Mouse (Mus musculus) intestine, embryonic 15.5 days (tissue): ENCODE measurements at regions not wholly inside any gene's neighbourhood (a gene's known extent, or its start where the extent isn't known, plus 50 kb on each side); places are given as distances from the start of the nearest gene placed in this dataset.

Source experiments
- ATAC-seq: fragments of 200-750 bp; cut with Nextera tagmentation; 2 replicates; pipeline ENCODE4 v1.8.0; 2017; ENCODE audit warnings: moderate TSS enrichment, moderate library complexity
- H3K27ac ChIP-seq: fragments of 300-500 bp; sonication (generic); 2 replicates; pipeline ENCODE4 v1.5.1; 2015; ENCODE audit warnings: mild to moderate bottlenecking, inconsistent platforms
- H3K27me3 ChIP-seq: fragments of 300-500 bp; sonication (generic); replicated peaks from 2 replicates; pipeline ENCODE4 v1.6.1; 2015; ENCODE audit warnings: inconsistent platforms
- H3K36me3 ChIP-seq: fragments of 300-500 bp; sonication (generic); 2 replicates; pipeline ENCODE4 v1.6.1; 2015; ENCODE audit warnings: inconsistent platforms
- H3K4me1 ChIP-seq: fragments of 300-500 bp; sonication (generic); replicated peaks from 2 replicates; pipeline ENCODE4 v1.6.1; 2015; ENCODE audit warnings: inconsistent platforms
- H3K4me2 ChIP-seq: fragments of 300-500 bp; sonication (generic); replicated peaks from 2 replicates; pipeline ENCODE4 v1.6.1; 2015; ENCODE audit warnings: mild to moderate bottlenecking, inconsistent platforms
- H3K4me3 ChIP-seq: fragments of 300-500 bp; sonication (generic); replicated peaks from 2 replicates; pipeline ENCODE4 v1.5.1; 2015; ENCODE audit warnings: inconsistent platforms
- H3K9ac ChIP-seq: fragments of 300-500 bp; sonication (generic); 2 replicates; pipeline ENCODE4 v1.6.1; 2015; ENCODE audit warnings: inconsistent platforms
- H3K9me3 ChIP-seq: fragments of 300-500 bp; sonication (generic); 2 replicates; pipeline ENCODE4 v1.6.1; 2016; ENCODE audit warnings: inconsistent platforms
- WGBS: fragments of 180-500 bp; shearing (Covaris S2); methylation state at CpG from one replicate; pipeline ENCODE4 v1.1.7; 2015; 5-methylcytosine and 5-hydroxymethylcytosine counted together

DNA sequence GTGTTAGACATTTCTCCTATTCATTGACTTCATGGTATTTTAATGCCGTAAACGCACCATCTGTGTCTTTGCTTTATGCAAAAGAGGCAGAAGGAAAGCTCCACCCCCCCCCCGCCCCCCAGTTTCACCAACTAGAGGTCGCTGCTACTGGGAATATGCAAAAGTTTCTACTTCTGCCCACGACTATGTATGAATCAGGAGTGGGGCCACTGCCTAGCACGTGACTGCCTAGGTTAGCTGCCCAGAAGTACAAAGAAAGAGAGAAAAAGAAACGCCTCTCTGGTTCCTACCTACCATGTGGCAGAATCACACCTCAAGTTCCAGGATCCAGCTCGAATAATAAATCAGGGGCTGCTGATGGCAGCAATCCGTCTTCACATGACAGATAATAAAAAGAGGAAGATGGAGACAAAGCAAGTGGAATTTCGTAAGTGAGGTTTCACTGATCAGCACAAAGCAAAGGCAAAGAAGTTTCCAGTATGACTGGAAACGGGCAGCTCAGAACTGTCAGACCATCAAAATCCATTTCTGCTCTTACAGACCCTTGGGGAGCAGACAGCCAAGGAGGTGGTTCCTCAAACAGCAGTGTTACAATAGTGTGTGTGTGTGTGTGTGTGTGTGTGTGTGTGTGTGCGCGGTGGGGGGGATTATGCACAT is 108.9 kb upstream of the Ppm1h start:
- Histone ChIP-seq H3K4me3 (no peak overlapping the region), H3K27ac (no peak overlapping the region), H3K9me3 (no peaks in the 10 kb centered on the region), H3K4me1 (0 out of 2 replicates have a peak, but pooled peaks cover 2% of the 10 kb centered on the region), H3K9ac (no peak overlapping the region), H3K4me2 (no peak overlapping the region), H3K27me3 (no peaks in the 10 kb centered on the region), H3K36me3 (no peaks in the 10 kb centered on the region)
- no peak for ATAC-seq
- WGBS = 68% methylated on average over 13 of the region's 13 CpGs

DNA sequence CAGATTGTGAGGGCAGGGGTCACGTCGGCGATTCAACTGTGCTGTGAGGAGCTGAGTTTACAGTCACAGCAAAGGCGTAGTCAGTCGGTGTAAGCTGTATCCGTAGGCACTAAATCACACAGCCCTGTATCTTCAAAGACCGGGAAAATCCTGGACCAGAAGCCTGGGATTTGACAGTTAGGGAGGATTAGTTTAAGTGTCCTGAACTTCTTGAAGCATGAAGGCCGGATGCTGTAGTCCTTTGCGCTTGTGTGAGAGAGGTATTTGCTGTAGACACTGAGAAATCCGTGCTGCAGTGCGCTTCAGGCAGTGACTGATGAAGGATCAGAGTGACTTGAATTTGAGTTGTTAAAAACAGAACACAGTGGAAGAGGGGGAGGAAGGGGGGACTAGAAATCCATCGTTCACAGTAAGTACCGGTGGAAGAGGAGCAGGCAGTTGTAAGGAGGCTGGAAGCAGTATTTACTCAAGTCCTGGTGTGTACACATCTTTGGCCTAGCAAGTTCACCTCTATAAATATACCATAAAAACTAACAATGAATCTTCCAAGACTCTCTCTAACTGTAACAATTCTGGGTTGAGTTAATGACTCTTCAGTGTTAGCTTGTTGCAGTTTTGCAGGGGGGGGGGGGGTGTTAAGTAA is 107.5 kb upstream of the Ppm1h start:
- no peak overlapping the region for H3K9ac ChIP-seq
- 14% methylated on average over 13 of the region's 13 CpGs for WGBS
- no peaks in the 10 kb centered on the region for H3K36me3 ChIP-seq
- no peak overlapping the region for H3K4me3 ChIP-seq
- no peaks in the 10 kb centered on the region for H3K27me3 ChIP-seq
- H3K4me1 ChIP-seq = 0 out of 2 replicates have a peak, but pooled peaks cover 2% of the 10 kb centered on the region
- ATAC-seq = peak; percentile 79
- 0 out of 2 replicates have a peak overlapping the region, but pooled peaks have one; percentile 17 for H3K27ac ChIP-seq
- no peaks in the 10 kb centered on the region for H3K9me3 ChIP-seq
- H3K4me2 ChIP-seq = no peak overlapping the region

DNA sequence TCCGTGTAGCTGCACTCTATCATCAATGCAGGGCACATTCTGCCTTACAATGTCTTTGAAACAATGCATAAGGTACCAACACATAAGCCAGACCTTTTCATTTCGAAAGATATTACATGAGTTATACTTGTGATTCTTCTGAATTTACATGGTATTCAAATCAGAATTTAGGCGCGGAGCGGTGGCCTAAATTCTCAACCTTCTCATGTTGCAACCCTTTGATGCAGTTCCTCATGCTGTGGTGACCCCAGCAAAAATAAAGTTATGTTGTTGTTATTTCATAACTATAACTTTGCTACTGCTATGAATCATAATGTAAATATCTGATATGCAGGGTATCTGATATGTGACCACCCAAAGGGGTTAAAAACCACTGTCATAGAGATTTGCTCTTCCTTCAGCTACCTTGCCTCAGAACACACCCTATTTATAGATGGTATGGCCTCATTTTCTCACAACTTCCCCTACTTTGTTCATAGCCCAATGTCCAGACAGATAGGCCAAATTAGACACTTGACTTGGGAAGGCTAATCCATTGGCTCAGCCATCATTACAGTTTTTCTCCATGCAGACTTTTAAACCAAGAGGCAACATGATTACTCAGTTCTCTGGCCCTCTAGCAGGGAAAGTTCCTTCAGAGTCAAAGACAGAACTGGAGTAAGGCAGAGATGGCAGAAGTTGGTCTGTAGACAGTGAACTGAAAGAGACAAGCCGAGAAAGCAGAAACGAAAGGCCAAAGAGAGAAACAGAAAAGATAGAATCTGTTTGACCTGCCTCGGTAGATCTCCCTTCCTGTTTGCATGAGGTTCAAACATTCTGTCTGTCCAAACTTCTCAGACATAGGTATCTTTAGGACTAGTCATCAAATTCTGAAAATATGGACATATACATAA is 102.1 kb upstream of the Ppm1h start:
- no peak overlapping the region for H3K4me3 ChIP-seq
- H3K36me3 ChIP-seq = no peaks in the 10 kb centered on the region
- H3K4me1 ChIP-seq = no peaks in the 10 kb centered on the region
- no peaks in the 10 kb centered on the region for H3K27me3 ChIP-seq
- 87% methylated on average over 8 of the region's 8 CpGs for WGBS
- no peak for ATAC-seq
- H3K27ac ChIP-seq = no peak overlapping the region
- H3K9me3 ChIP-seq = no peaks in the 10 kb centered on the region
- no peak overlapping the region for H3K4me2 ChIP-seq
- no peak overlapping the region for H3K9ac ChIP-seq

DNA sequence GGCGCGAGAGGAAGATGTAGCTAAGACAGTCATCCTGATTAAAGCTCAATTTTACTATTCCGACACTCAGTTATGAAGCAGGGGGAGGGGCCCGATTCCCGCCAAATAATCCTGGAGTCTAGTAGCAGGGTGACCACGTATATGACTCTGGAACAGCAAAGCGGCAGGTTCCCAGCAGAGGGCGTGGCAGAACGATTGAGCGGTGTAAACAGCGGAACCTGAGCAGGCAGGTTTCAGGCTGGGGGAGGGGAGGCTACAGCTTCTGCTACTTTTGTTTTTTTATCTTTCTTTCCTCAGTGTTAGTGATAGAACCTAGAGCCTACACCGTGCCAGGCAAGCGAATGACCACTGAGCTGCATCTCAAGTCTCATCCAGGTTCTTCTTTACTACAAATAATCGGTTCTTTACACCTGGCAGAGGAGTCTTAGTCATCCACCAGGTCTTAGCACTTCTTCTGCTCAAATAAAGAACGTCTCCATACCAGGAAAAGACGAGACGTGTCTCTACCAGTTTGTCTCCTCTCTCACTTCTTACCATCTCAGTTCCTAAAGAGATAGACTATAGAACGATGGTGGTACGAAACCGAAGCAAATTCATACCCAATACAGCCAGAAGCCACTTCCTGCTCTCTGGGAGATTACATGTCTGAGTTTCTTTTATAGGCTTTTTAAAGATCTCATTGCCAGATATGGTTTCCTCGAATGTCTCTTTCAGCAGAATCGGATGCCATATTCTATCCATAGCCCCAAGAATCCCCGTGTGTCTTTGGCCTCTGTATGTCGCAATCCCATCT is 100.2 kb upstream of the Ppm1h start:
- ATAC-seq = peak; percentile 70; the same call in 1 of the 2 replicates
- 58% methylated on average over 24 of the region's 24 CpGs for WGBS

DNA sequence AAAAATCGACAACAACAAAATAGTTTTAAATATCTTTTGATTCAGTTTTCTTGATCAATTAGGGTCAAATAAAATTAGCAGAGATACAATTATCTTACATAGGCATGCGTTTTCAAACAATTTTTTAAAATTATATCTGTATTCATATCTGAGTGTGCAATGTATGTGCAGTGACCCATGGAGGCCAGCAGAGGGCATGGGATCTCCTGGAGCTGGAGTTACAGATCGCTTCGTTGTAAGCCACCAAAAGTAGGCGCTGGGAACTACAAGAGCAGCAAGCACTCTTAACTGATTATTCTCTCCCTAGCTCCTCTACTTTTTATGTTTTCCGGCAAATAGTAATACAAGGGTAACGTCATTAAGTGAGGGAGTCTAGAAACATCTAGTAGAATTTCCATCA is 97.5 kb upstream of the Ppm1h start:
- H3K27ac ChIP-seq = no peak overlapping the region
- no peaks in the 10 kb centered on the region for H3K9me3 ChIP-seq
- H3K4me3 ChIP-seq = no peak overlapping the region
- H3K4me2 ChIP-seq = no peak overlapping the region
- no peaks in the 10 kb centered on the region for H3K36me3 ChIP-seq
- no peak for ATAC-seq
- WGBS = 83% methylated on average over 7 of the region's 7 CpGs
- no peaks in the 10 kb centered on the region for H3K27me3 ChIP-seq
- no peaks in the 10 kb centered on the region for H3K4me1 ChIP-seq
- no peak overlapping the region for H3K9ac ChIP-seq

More for the DNA sequence above, 100.2 kb upstream of the Ppm1h start:
- no peak overlapping the region for H3K27ac ChIP-seq
- no peaks in the 10 kb centered on the region for H3K4me1 ChIP-seq
- H3K4me3 ChIP-seq = no peak overlapping the region
- H3K4me2 ChIP-seq = no peak overlapping the region
- H3K36me3 ChIP-seq = no peaks in the 10 kb centered on the region
- H3K9me3 ChIP-seq = no peaks in the 10 kb centered on the region
- H3K27me3 ChIP-seq = no peaks in the 10 kb centered on the region
- no peak overlapping the region for H3K9ac ChIP-seq

DNA sequence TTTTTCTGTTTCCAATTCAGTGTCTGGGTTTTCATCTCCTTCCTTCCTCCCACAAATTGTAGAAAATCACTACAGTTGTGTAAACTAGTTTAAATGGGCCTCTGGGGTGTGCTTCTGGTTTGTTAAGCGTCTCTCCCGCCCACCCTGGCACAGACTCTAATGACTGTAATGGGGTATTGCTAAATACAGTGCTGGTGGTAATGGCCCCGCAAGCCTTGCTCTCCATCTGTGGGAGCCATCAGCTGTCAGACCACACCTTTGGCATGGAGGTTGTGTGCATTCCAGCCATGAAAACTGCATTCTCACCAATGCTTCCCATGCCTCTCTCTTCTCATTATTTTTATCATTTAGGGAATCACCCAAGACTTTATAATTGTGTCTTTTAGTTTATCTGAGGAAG is 91.0 kb upstream of the Ppm1h start:
- H3K9me3 ChIP-seq = no peaks in the 10 kb centered on the region
- no peak for ATAC-seq
- no peak overlapping the region for H3K4me3 ChIP-seq
- no peak overlapping the region for H3K9ac ChIP-seq
- no peak overlapping the region for H3K27ac ChIP-seq
- no peak overlapping the region for H3K4me2 ChIP-seq
- H3K4me1 ChIP-seq = no peaks in the 10 kb centered on the region
- no peaks in the 10 kb centered on the region for H3K36me3 ChIP-seq
- WGBS = 69% methylated on average over 3 of the region's 3 CpGs
- no peaks in the 10 kb centered on the region for H3K27me3 ChIP-seq

DNA sequence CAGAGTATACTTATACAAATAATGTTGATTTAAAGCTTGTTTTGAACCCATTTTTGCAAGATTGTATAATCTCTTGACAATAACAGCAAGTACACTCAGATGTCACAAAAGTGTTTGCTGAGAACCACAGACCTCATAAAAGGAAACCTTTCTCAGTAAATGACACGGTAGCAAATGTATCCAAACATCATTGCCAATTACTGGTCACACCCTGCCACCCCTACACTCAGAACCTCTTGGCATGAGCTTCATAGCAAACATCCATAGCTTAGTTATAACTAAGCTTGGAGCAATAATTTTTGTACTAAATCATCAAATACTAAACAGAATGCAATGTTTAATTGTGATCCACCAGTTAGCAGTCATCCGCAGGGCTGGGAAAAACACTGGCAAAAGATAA is 79.1 kb upstream of the Ppm1h start:
- H3K9ac ChIP-seq = no peak overlapping the region
- ATAC-seq = no peak
- no peaks in the 10 kb centered on the region for H3K27me3 ChIP-seq
- no peak overlapping the region for H3K27ac ChIP-seq
- H3K4me2 ChIP-seq = no peak overlapping the region
- 79% methylated on average over 2 of the region's 2 CpGs for WGBS
- H3K36me3 ChIP-seq = no peaks in the 10 kb centered on the region
- no peaks in the 10 kb centered on the region for H3K9me3 ChIP-seq
- no peak overlapping the region for H3K4me3 ChIP-seq
- no peaks in the 10 kb centered on the region for H3K4me1 ChIP-seq

DNA sequence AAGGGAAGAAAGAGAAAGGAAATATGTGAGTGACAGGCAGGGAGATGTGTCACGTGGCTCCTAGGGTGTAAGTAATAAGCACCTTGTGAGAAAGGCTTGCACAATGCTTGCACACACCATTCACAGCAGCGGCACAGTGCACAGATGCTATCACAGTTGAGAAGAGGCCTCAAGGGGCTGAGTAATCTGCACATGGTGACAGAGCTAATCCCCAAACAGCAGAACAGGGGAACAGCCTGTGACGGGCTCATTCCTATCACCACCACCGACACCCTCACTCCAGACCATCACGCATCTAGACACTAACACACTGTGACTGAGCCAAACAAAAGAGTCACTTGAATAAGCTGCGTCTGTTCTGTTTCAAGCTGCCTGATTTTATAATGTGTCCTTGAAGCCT is 76.2 kb upstream of the Ppm1h start:
- H3K4me2 ChIP-seq = no peak overlapping the region
- no peak overlapping the region for H3K9ac ChIP-seq
- H3K27ac ChIP-seq = no peak overlapping the region
- H3K4me3 ChIP-seq = no peak overlapping the region
- H3K27me3 ChIP-seq = no peaks in the 10 kb centered on the region
- H3K36me3 ChIP-seq = no peaks in the 10 kb centered on the region
- no peaks in the 10 kb centered on the region for H3K4me1 ChIP-seq
- H3K9me3 ChIP-seq = no peaks in the 10 kb centered on the region
- ATAC-seq = no peak
- WGBS = 60% methylated on average over 6 of the region's 6 CpGs

DNA sequence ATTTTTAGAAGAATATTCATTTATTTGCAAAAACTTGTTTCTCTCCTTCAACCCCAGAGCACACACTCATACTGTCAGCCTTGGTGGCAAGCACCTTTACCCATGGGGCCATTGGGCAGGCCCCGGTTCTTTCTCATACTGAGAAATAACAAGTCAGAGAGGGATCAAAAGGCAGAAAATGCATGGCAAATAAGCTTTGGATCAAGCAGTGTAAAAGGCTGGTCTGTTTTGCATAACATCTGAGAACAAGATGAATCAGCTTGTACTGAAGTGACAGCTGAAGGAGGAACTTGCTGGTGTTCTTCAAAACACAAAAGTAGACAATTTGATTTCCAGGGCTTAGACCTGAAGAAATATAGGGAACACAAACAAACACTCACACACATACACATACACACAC is 74.6 kb upstream of the Ppm1h start:
- H3K4me2 ChIP-seq = no peak overlapping the region
- no peak overlapping the region for H3K27ac ChIP-seq
- no peaks in the 10 kb centered on the region for H3K9me3 ChIP-seq
- 59% methylated on average over 1 of the region's 1 CpGs for WGBS
- no peak overlapping the region for H3K9ac ChIP-seq
- no peaks in the 10 kb centered on the region for H3K36me3 ChIP-seq
- H3K27me3 ChIP-seq = no peaks in the 10 kb centered on the region
- H3K4me1 ChIP-seq = no peaks in the 10 kb centered on the region
- H3K4me3 ChIP-seq = no peak overlapping the region
- no peak for ATAC-seq

DNA sequence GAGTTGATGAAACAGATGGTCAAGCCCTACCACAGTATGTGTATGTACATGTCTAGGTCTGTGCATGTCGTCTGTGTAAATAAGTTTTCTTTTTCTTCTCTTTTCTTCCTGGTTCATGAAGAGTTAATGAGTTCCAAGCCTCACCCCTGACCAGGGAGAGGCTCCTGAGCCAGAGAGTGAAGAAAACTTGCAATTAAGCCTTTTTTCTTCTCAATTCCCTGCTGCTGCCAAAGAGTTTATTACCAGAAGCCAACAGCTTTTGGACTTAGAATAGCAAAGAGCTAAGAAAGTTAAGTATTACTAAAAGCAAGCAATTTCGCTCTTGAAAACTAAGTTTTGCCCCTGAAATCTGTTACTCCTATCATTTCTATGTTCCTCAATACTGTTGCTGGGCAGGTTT is 65.3 kb upstream of the Ppm1h start:
- no peak overlapping the region for H3K27ac ChIP-seq
- no peak for ATAC-seq

DNA sequence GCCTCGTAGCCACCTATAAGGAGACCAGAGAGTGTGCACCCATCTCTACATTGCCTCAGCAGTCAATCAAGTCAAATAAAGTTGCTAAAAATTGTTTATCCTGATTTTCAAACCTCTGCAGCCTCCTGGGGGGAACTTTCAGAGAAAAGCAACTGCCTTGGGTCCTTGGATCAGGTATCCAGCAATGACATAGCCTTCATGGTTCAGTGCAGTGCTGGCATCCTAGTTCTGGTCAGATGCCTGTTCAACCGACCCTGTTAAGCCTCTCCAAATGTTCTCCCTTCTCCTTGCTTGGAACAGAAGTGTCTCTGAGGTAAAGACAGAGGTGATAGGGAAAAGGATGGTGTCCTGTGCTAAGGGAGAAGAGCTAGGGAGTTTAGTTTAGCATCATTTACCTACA is 64.7 kb upstream of the Ppm1h start:
- Histone ChIP-seq H3K9ac (no peak overlapping the region), H3K9me3 (no peaks in the 10 kb centered on the region), H3K4me3 (no peak overlapping the region), H3K36me3 (no peaks in the 10 kb centered on the region), H3K4me1 (no peaks in the 10 kb centered on the region), H3K4me2 (no peak overlapping the region), H3K27me3 (no peaks in the 10 kb centered on the region), H3K27ac (no peak overlapping the region)
- WGBS = 69% methylated on average over 2 of the region's 2 CpGs
- no peak for ATAC-seq

More for the DNA sequence above, 65.3 kb upstream of the Ppm1h start:
- WGBS = 80% methylated on average over 2 of the region's 2 CpGs
- no peaks in the 10 kb centered on the region for H3K36me3 ChIP-seq
- no peaks in the 10 kb centered on the region for H3K27me3 ChIP-seq
- H3K4me2 ChIP-seq = no peak overlapping the region
- no peaks in the 10 kb centered on the region for H3K9me3 ChIP-seq
- no peaks in the 10 kb centered on the region for H3K4me1 ChIP-seq
- H3K9ac ChIP-seq = no peak overlapping the region
- no peak overlapping the region for H3K4me3 ChIP-seq

DNA sequence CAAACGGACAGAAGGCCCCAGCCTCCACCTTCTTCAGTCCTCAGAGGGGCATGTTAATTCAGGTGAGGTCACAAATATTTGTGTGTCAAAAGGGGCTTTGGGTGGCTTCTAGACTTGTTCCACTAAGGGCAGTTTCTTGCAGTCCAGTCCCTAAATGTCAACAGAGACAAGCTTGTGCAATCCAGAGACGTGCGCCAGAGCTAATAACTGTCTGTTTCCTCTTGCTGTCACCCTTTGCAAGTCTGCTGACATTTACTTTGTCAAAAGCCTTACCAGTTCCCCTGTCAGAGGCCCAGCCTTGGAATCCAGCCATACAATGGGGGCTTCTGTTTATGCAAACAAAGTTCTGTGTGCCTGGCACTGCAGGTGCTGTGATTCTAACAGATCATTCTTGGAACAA is 63.8 kb upstream of the Ppm1h start:
- no peaks in the 10 kb centered on the region for H3K9me3 ChIP-seq
- H3K4me1 ChIP-seq = no peaks in the 10 kb centered on the region
- H3K4me2 ChIP-seq = no peak overlapping the region
- no peak overlapping the region for H3K4me3 ChIP-seq
- no peaks in the 10 kb centered on the region for H3K27me3 ChIP-seq
- no peak for ATAC-seq
- no peak overlapping the region for H3K27ac ChIP-seq
- H3K36me3 ChIP-seq = no peaks in the 10 kb centered on the region
- 44% methylated on average over 3 of the region's 3 CpGs for WGBS
- H3K9ac ChIP-seq = no peak overlapping the region
